Comparison of ENCODE assay signal across 27 mouse cellular contexts in genomic region chr8:99953876-99954275, GRCm38 (mm10).
DNase-seq lines count a peak whose midpoint lies in the region; ATAC-seq and TF ChIP-seq lines count a peak whose summit lies in the region.
"Had no signal": no experiment of that assay in that cellular context is flagged by ENCODE, and none has a peak within 500 bp of the region (broad histone marks: within the 10 kb centered on the region; RNA-seq: fewer than 3 reads in every experiment).

No protein-coding gene starts in this region.

- no peaks in the 10 kb centered on the region for H3K36me3 ChIP-seq in heart, embryonic 10.5 days
- no peaks in the 10 kb centered on the region for H3K36me3 ChIP-seq in heart, embryonic 13.5 days
- H3K36me3 ChIP-seq in heart, adult 2 months (ENCODE audit: control insufficient read depth, insufficient read depth, low read length), result no peaks in the 10 kb centered on the region
- H3K36me3 ChIP-seq in heart, embryonic 16.5 days (ENCODE audit: control insufficient read depth, insufficient read depth), result no peaks in the 10 kb centered on the region
- H3K36me3 ChIP-seq in stomach, embryonic 14.5 days (ENCODE audit: control insufficient read depth, insufficient read depth, low read length), result no peaks in the 10 kb centered on the region
- H3K36me3 ChIP-seq in stomach, postnatal 0 days (ENCODE audit: control insufficient read depth, insufficient read depth, low read length), result no peaks in the 10 kb centered on the region
- H3K36me3 ChIP-seq: embryonic facial prominence, embryonic 10.5 days; embryonic facial prominence, embryonic 13.5 days; hindbrain, embryonic 10.5 days; hindbrain, embryonic 15.5 days had no signal

- H3K27ac ChIP-seq in heart, embryonic 10.5 days, result peak overlapping the region; percentile 57; the same call in 1 of the 2 replicates
- no peak overlapping the region for H3K27ac ChIP-seq in heart, embryonic 13.5 days (replicated peaks)
- H3K27ac ChIP-seq in heart, adult 2 months, result no peak overlapping the region
- no peak overlapping the region for H3K27ac ChIP-seq in heart, embryonic 16.5 days (ENCODE audit: low read length)
- H3K27ac ChIP-seq in stomach, embryonic 14.5 days (ENCODE audit: low read length), result no peak overlapping the region
- no peak overlapping the region for H3K27ac ChIP-seq in stomach, postnatal 0 days (replicated peaks)
- H3K27ac ChIP-seq: embryonic facial prominence, embryonic 10.5 days; embryonic facial prominence, embryonic 13.5 days; forebrain, embryonic 13.5 days; hindbrain, embryonic 10.5 days; hindbrain, embryonic 15.5 days had no signal

- H3K4me3 ChIP-seq in heart, embryonic 10.5 days, result no peak overlapping the region
- no peak overlapping the region for H3K4me3 ChIP-seq in heart, embryonic 13.5 days
- no peak overlapping the region for H3K4me3 ChIP-seq in heart, adult 2 months
- H3K4me3 ChIP-seq in heart, embryonic 16.5 days (ENCODE audit: low read length), result no peak overlapping the region
- no peak overlapping the region for H3K4me3 ChIP-seq in stomach, embryonic 14.5 days (ENCODE audit: low read depth, low read length)
- no peak overlapping the region for H3K4me3 ChIP-seq in stomach, postnatal 0 days (ENCODE audit: low read depth, low read length)
- H3K4me3 ChIP-seq: embryonic facial prominence, embryonic 10.5 days; embryonic facial prominence, embryonic 13.5 days; erythroblast, embryonic 14.5 days; forebrain, embryonic 13.5 days; hindbrain, embryonic 10.5 days; hindbrain, embryonic 15.5 days had no signal

- intact Hi-C loops in heart, adult 2 months (cut with DNase I), result no loop called here
- intact Hi-C loops in heart, postnatal 10 days (cut with DNase I), result no loop called here

- H3K4me1 ChIP-seq in heart, embryonic 10.5 days, result peaks cover 10% of the 10 kb centered on the region
- peaks cover 11% of the 10 kb centered on the region for H3K4me1 ChIP-seq in heart, embryonic 13.5 days
- H3K4me1 ChIP-seq in heart, adult 2 months (ENCODE audit: control insufficient read depth, insufficient read depth, low read length), result no peaks in the 10 kb centered on the region
- H3K4me1 ChIP-seq in heart, embryonic 16.5 days (ENCODE audit: control insufficient read depth, insufficient read depth, low read length), result 0 out of 2 replicates have a peak, but pooled peaks cover 2% of the 10 kb centered on the region
- H3K4me1 ChIP-seq in stomach, embryonic 14.5 days (ENCODE audit: control insufficient read depth, insufficient read depth, low read length), result no peaks in the 10 kb centered on the region
- H3K4me1 ChIP-seq in stomach, postnatal 0 days (replicated peaks; ENCODE audit: control insufficient read depth, insufficient read depth), result no peaks in the 10 kb centered on the region
- H3K4me1 ChIP-seq: embryonic facial prominence, embryonic 10.5 days; embryonic facial prominence, embryonic 13.5 days; forebrain, embryonic 13.5 days; hindbrain, embryonic 10.5 days; hindbrain, embryonic 15.5 days had no signal

- no peak overlapping the region for H3K4me2 ChIP-seq in heart, embryonic 13.5 days
- H3K4me2 ChIP-seq in heart, embryonic 16.5 days (ENCODE audit: low read depth, low read length), result no peak overlapping the region
- no peak overlapping the region for H3K4me2 ChIP-seq in stomach, embryonic 14.5 days (replicated peaks; ENCODE audit: low read depth, low read length)
- no peak overlapping the region for H3K4me2 ChIP-seq in stomach, postnatal 0 days (replicated peaks; ENCODE audit: low read depth)
- H3K4me2 ChIP-seq: embryonic facial prominence, embryonic 13.5 days; forebrain, embryonic 13.5 days; hindbrain, embryonic 15.5 days had no signal

- TF ChIP-seq EP300 in heart, adult 2 months (IDR thresholded peaks at IDR 0.05; ENCODE audit: insufficient read depth, low read depth, low read length), result no peak
- TF ChIP-seq EP300 in stomach, postnatal 0 days (optimal IDR thresholded peaks at IDR 0.05), result no peak

- TF ChIP-seq POLR2A in heart, adult 2 months (IDR thresholded peaks at IDR 0.05; ENCODE audit: insufficient read depth, low read depth, low read length), result no peak

- TF ChIP-seq CTCF in heart, adult 2 months (IDR thresholded peaks at IDR 0.05), result no peak
- TF ChIP-seq CTCF in stomach, postnatal 0 days (IDR thresholded peaks at IDR 0.05; ENCODE audit: low read depth), result no peak

- H3K9ac ChIP-seq in heart, embryonic 13.5 days, result no peak overlapping the region
- H3K9ac ChIP-seq in heart, adult 2 months (ENCODE audit: low read depth, low read length), result no peak overlapping the region
- no peak overlapping the region for H3K9ac ChIP-seq in heart, embryonic 16.5 days (ENCODE audit: low read length)
- H3K9ac ChIP-seq in stomach, embryonic 14.5 days (replicated peaks; ENCODE audit: low read depth, low read length), result no peak overlapping the region
- no peak overlapping the region for H3K9ac ChIP-seq in stomach, postnatal 0 days (ENCODE audit: low read length)
- H3K9ac ChIP-seq: embryonic facial prominence, embryonic 13.5 days; forebrain, embryonic 13.5 days; hindbrain, embryonic 15.5 days had no signal

- no peaks in the 10 kb centered on the region for H3K9me3 ChIP-seq in heart, embryonic 10.5 days
- H3K9me3 ChIP-seq in heart, embryonic 13.5 days, result no peaks in the 10 kb centered on the region
- no peaks in the 10 kb centered on the region for H3K9me3 ChIP-seq in heart, embryonic 16.5 days (replicated peaks; ENCODE audit: control insufficient read depth, low read length)
- no peaks in the 10 kb centered on the region for H3K9me3 ChIP-seq in stomach, embryonic 14.5 days (ENCODE audit: control insufficient read depth, low read depth, low read length)
- H3K9me3 ChIP-seq in stomach, postnatal 0 days (ENCODE audit: control insufficient read depth, low read length), result no peaks in the 10 kb centered on the region
- H3K9me3 ChIP-seq: embryonic facial prominence, embryonic 10.5 days; embryonic facial prominence, embryonic 13.5 days; forebrain, embryonic 13.5 days; hindbrain, embryonic 10.5 days; hindbrain, embryonic 15.5 days had no signal

- no peaks in the 10 kb centered on the region for H3K79me2 ChIP-seq in heart, adult 2 months (replicated peaks; ENCODE audit: control insufficient read depth, insufficient read depth, low read length)

- peak; percentile 42; the same call in 1 of the 2 replicates for ATAC-seq in heart, embryonic 13.5 days (ENCODE audit: extremely low read depth, insufficient number of reproducible peaks, low FRiP score, low TSS enrichment)
- ATAC-seq in heart, embryonic 16.5 days (replicated peaks; ENCODE audit: extremely low read depth, insufficient read depth, low FRiP score), result peak; percentile 32; the same call in 1 of the 2 replicates
- 0 out of 2 replicates have a peak, but pooled peaks have one; percentile 42 for ATAC-seq in stomach, embryonic 14.5 days (ENCODE audit: insufficient number of reproducible peaks, insufficient read depth, low FRiP score, low read depth)
- ATAC-seq in stomach, postnatal 0 days (ENCODE audit: low FRiP score, low TSS enrichment), result no peak
- ATAC-seq: forebrain, embryonic 13.5 days; forebrain, embryonic 16.5 days; intestine, postnatal 0 days had no signal

- peak; percentile 77 for DNase-seq in heart, embryonic 10.5 days (ENCODE audit: low spot score)
- DNase-seq in heart, adult 8-10 months (ENCODE audit: low spot score), result no peak
- no peak for DNase-seq in heart, adult 2 months
- DNase-seq in heart, postnatal 10 days, result no peak
- no peak for DNase-seq in stomach, postnatal 0 days (ENCODE audit: low spot score)
- DNase-seq: adrenal gland, adult 2 months; adrenal gland, postnatal 14 days; cerebellum, adult 11 months; cerebellum, adult 8-10 months; cerebellum, postnatal 10 days; cerebellum, postnatal 36 days; embryo, embryonic 11 days; gastrocnemius, postnatal 10 days; gastrocnemius, postnatal 36 days; heart, postnatal 14 days; kidney, adult 2 months had no signal

- H3K27me3 ChIP-seq in heart, embryonic 10.5 days (ENCODE audit: insufficient read depth, poor library complexity, severe bottlenecking), result no peaks in the 10 kb centered on the region
- no peaks in the 10 kb centered on the region for H3K27me3 ChIP-seq in heart, embryonic 13.5 days (replicated peaks)
- no peaks in the 10 kb centered on the region for H3K27me3 ChIP-seq in heart, adult 2 months (ENCODE audit: control insufficient read depth, insufficient read depth, low read length)
- H3K27me3 ChIP-seq in heart, embryonic 16.5 days (ENCODE audit: control insufficient read depth, insufficient read depth, low read length), result no peaks in the 10 kb centered on the region
- H3K27me3 ChIP-seq in stomach, embryonic 14.5 days (ENCODE audit: control insufficient read depth, insufficient read depth, low read length), result no peaks in the 10 kb centered on the region
- no peaks in the 10 kb centered on the region for H3K27me3 ChIP-seq in stomach, postnatal 0 days (ENCODE audit: control insufficient read depth, insufficient read depth, low read length)
- H3K27me3 ChIP-seq: embryonic facial prominence, embryonic 13.5 days; forebrain, embryonic 13.5 days; hindbrain, embryonic 15.5 days had no signal
